8 mouse cellular contexts compared by ENCODE assay signal in the genomic region with DNA sequence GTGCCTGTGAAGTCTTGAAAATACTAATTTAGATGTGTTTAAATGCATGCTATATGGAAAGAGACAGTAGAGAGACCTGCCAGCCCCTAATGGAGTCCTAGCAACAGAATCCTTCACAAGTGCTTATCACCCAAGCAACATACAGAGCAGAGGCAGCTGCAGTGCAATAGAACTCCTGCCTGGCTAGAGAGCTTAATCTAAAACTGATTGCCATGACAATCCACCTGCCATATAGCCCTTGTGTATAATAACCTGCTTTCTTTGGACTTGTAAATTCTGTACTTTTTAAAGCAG.
DNase-seq lines count a peak whose midpoint lies in the region; ATAC-seq and TF ChIP-seq lines count a peak whose summit lies in the region.

No protein-coding gene starts in this region.

- no peaks in the 10 kb centered on the region for H3K27me3 ChIP-seq in embryonic facial prominence, embryonic 13.5 days
- H3K27me3 ChIP-seq in limb, embryonic 11.5 days (ENCODE audit: control insufficient read depth, insufficient read depth, low read length): no peaks in the 10 kb centered on the region
- H3K27me3 ChIP-seq in neural tube, embryonic 15.5 days (replicated peaks): no peaks in the 10 kb centered on the region

- peak overlapping the region; percentile 95 for H3K27ac ChIP-seq in left cerebral cortex, adult 2 months
- H3K27ac ChIP-seq in embryonic facial prominence, embryonic 13.5 days: no peak overlapping the region
- no peak overlapping the region for H3K27ac ChIP-seq in limb, embryonic 11.5 days (replicated peaks; ENCODE audit: low read depth, low read length)
- H3K27ac ChIP-seq in neural tube, embryonic 15.5 days (replicated peaks): peak overlapping the region; percentile 86

- no peak for ATAC-seq in embryonic facial prominence, embryonic 13.5 days (ENCODE audit: insufficient number of reproducible peaks, insufficient read depth, low FRiP score, low TSS enrichment, low read depth)
- ATAC-seq in limb, embryonic 11.5 days (ENCODE audit: insufficient number of reproducible peaks, low FRiP score, low TSS enrichment, low read depth): peak; percentile 55; the same call in 1 of the 2 replicates
- ATAC-seq in neural tube, embryonic 15.5 days (ENCODE audit: low FRiP score): peak; percentile 80

- TF ChIP-seq CTCF in left cerebral cortex, adult 2 months (IDR thresholded peaks at IDR 0.05): no peak

- H3K36me3 ChIP-seq in embryonic facial prominence, embryonic 13.5 days: no peaks in the 10 kb centered on the region
- H3K36me3 ChIP-seq in limb, embryonic 11.5 days (ENCODE audit: control insufficient read depth, insufficient read depth, low read length): no peaks in the 10 kb centered on the region
- no peaks in the 10 kb centered on the region for H3K36me3 ChIP-seq in neural tube, embryonic 15.5 days

- H3K4me2 ChIP-seq in embryonic facial prominence, embryonic 13.5 days: peak overlapping the region; percentile 90
- H3K4me2 ChIP-seq in limb, embryonic 11.5 days (ENCODE audit: low read depth, severe bottlenecking): peak overlapping the region; percentile 95
- peak overlapping the region; percentile 65 for H3K4me2 ChIP-seq in neural tube, embryonic 15.5 days

- H3K4me3 ChIP-seq in left cerebral cortex, adult 2 months: peak overlapping the region; percentile 66
- H3K4me3 ChIP-seq in embryonic facial prominence, embryonic 13.5 days: peak overlapping the region; percentile 94
- H3K4me3 ChIP-seq in limb, embryonic 11.5 days (ENCODE audit: low read depth, low read length): peak overlapping the region; percentile 93
- H3K4me3 ChIP-seq in neural tube, embryonic 15.5 days (replicated peaks): peak overlapping the region; percentile 66

- DNase-seq in left cerebral cortex, adult 2 months (ENCODE audit: extremely low spot score in 1 of 2, low spot score in 2 of 2): no peak
- DNase-seq in left cerebral cortex, adult 11 months (ENCODE audit: low spot score): no peak
- DNase-seq in limb, embryonic 11.5 days (ENCODE audit: low spot score): no peak
- no peak for DNase-seq in layer of hippocampus, adult 9-10 months (ENCODE audit: low spot score)
- DNase-seq in left cerebral cortex, adult 18-20 months (ENCODE audit: low spot score in 2 of 2): no peak
- DNase-seq in cerebellum, postnatal 10 days: no peak

- peak overlapping the region; percentile 96 for H3K9ac ChIP-seq in embryonic facial prominence, embryonic 13.5 days
- H3K9ac ChIP-seq in limb, embryonic 11.5 days (ENCODE audit: low read length): peak overlapping the region; percentile 88
- peak overlapping the region; percentile 86 for H3K9ac ChIP-seq in neural tube, embryonic 15.5 days (replicated peaks)

- intact Hi-C loops in left cerebral cortex, adult 2 months (cut with DNase I): loop anchor here (5.0 kb wide), 1 partner anchor 72 kb away; no protein-coding TSS in a partner anchor

- no peaks in the 10 kb centered on the region for H3K9me3 ChIP-seq in embryonic facial prominence, embryonic 13.5 days
- H3K9me3 ChIP-seq in limb, embryonic 11.5 days (ENCODE audit: control insufficient read depth, low read length): no peaks in the 10 kb centered on the region
- no peaks in the 10 kb centered on the region for H3K9me3 ChIP-seq in neural tube, embryonic 15.5 days (replicated peaks)

- H3K4me1 ChIP-seq in embryonic facial prominence, embryonic 13.5 days: peaks cover 21% of the 10 kb centered on the region
- H3K4me1 ChIP-seq in limb, embryonic 11.5 days (ENCODE audit: control insufficient read depth, insufficient read depth, low read length): peaks cover 7% of the 10 kb centered on the region
- H3K4me1 ChIP-seq in neural tube, embryonic 15.5 days: peaks cover 33% of the 10 kb centered on the region

Comparison
In these comparisons a context has a peak if more than half of its experiments do, and no peak if none do; other contexts are left out.
1. H3K27ac ChIP-seq: peak in left cerebral cortex, adult 2 months (single experiment) and neural tube, embryonic 15.5 days (single experiment); none in embryonic facial prominence, embryonic 13.5 days (single experiment) and limb, embryonic 11.5 days (single experiment).
2. Peak in every context shown above with its lines, with median percentiles within 50 percentile points of each other: H3K4me3 ChIP-seq, H3K4me2 ChIP-seq and H3K9ac ChIP-seq.